Mouse (Mus musculus) heart, adult 9 months (tissue): ENCODE measurements at regions not wholly inside any gene's neighbourhood (a gene's known extent, or its start where the extent isn't known, plus 50 kb on each side); places are given as distances from the start of the nearest gene placed in this dataset.

ENCODE experiments used
- DNase-seq, 2 experiments: peaks; one replicate each; pipeline ENCODE4 v3.0.0; 2022; ENCODE audit warnings: low spot score in 2 of 2

- DNase-seq: no peak
These were observed 660.2 kb downstream of the Magi1 start for GRCm38 (mm10) chr6:93623541-93623940.

DNA sequence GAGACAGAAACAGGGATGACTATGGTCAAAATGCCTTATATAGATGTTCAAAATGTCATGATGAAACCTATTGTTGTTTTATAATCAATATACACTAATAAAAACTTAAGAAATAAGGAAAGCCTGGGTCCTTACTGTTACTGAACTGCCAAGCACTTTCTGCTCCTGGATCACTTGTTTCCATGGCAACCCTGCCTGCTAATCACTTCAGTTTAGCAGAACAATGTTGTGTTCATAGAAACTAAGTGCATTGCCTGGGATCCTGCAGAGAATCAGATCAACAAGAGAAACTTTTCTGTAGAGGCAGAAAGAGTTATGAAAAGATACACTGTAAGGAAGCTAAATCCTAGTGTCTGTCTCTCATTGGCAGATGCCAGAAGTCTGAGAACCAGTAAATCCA lies 666.8 kb downstream of the Magi1 start:
- no peak for DNase-seq

DNA sequence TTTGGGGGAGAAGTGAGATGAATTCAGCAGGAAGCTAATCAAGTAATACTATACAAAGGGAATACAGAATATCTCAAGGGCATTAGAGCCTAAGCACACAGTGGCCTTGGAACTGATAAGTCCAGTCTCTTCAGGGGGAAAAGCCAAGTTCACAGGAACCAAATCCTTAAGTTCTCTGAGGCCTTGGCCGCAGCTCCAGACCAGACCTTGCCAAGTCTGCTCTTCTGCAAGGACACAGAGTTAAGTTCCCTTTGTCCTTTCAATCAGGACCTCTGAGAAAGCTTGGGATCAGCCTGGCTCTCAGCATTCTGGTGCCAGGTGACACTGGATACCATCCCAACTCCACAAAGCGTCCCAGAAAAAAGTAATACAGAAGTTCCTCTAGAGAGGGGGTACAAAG lies 657.1 kb upstream of the Adamts9 start:
- peak; percentile 8 to 54 for DNase-seq

- DNase-seq: peak in 1 of 2 experiments; percentile 30
These were observed 656.1 kb upstream of the Adamts9 start for GRCm38 (mm10) chr6:93599371-93599770.

- DNase-seq: no peak
These were observed 646.6 kb upstream of the Adamts9 start for GRCm38 (mm10) chr6:93589935-93590334.

DNA sequence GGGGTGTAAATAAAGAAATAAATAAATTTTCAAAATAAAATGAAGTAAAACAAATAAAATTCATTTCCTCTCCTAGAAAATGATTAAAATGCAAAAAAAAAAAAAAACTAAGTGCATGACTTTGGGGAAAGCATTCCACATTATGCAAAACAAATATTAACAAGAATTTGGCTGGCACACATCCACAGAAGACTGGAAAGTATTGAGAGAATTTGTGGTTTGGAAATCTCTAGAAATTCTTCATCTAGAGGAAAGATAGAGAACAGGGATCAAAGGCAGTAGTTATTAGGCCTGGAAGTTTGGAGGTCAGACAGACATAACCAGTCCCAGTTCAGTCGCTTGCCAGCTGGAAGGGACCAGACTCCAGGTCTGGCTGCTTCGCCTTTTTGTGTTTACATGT lies 643.6 kb upstream of the Adamts9 start:
- DNase-seq: no peak

DNA sequence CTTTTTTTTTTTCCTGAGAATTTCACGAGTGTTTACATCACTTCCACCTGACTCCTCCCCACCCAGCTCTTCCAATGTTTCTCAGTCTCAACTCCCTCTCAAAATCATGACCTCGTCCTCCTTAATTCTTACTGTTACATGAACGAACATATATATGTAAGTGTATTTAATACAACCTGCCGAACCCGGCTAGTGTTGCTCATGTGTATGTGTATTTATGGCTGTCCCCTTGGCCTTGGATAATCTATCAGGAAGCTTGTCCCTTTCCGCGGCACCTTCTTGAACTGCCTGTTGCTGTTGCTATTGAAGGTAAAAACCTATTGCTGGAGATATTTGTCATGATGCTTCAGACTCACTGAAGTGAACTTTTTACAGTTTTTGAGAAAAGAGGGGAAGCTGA lies 637.8 kb upstream of the Adamts9 start:
- DNase-seq: no peak

- DNase-seq: no peak
These were observed 637.4 kb upstream of the Adamts9 start for GRCm38 (mm10) chr6:93580716-93581115.

DNA sequence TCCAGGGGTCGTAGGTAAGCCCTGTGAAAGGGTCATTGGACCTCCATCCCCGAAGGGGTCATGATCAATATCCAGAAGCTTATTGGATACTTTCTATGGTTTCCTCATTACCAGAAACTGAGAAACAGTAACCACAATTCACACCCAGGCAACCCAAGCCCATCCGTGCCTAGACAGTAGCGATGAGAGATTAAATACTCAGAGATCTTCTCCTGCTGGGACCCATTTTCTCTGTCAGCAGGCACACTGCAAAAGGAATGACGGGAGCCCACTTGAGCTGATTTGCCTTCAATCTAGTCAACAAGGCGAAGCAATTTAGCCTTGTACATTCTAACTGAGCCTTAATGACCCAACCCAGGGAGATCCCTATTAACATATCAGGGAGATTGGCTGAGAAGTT lies 632.0 kb upstream of the Adamts9 start:
- DNase-seq: no peak

DNA sequence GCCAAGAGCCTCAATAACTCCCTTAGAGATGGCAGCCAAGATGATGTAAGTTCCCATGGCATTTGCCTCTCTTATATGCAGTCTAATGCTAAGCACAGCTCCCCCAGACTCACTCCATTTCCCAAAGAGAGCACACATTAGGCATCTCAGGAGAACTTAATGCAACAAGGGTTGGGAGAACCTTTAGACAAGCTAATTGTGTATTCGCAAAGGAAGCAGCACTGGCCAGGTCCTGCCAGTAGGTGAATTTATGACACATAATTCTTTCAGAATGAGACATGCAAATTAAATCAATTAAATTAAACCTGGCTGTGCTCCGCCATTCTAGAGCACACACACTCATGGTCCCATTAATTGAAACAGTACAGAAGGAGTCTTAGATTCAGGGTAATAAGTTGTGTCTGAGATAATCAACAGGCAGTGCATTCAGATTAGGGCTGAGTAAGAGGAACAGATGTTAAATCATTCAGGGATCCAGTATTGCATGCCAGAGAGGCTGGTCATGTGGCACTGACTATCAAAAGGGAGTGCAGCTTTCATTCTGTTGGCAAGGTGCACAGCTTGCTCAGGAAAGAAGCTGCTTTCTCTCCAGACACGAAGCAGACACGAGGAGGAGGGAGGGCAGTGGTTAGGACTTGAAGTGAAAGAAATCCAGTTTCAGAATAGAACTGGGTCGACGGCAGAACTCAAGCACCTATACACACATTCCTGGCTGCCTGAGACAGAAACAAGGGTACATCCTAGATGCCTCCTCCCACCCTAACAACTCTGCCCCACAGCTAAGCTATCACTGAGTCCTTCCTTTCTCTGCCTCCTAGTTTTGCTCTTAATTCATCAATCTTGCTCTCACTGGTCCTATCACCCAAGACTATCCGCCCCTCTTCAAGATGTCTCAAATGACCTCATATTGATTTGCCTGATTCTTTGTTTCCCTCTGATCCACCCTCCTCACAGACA lies 630.7 kb upstream of the Adamts9 start:
- DNase-seq: peak; percentile 25 to 50

DNA sequence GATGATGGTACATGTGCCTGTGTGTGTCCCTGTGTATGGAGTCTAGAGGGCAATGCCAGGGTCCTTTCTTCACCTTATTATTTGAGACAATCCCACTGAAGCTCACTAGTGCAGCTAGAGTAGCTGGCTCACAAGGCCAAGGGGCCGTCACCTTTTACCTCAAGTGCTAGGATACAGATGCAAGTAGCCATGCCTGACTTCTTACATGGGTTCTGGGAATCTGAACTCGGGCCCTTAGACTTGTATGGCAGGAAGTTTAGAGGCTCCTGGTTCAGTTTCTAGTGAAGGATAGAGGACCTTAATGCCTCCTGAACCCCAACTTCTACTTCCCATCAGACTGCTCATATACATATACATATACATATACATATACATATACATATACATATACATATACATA lies 626.6 kb upstream of the Adamts9 start:
- DNase-seq: no peak

GRCm38 (mm10) chr6:93569211-93569610 lies 625.9 kb upstream of the Adamts9 start:
- DNase-seq: no peak

DNA sequence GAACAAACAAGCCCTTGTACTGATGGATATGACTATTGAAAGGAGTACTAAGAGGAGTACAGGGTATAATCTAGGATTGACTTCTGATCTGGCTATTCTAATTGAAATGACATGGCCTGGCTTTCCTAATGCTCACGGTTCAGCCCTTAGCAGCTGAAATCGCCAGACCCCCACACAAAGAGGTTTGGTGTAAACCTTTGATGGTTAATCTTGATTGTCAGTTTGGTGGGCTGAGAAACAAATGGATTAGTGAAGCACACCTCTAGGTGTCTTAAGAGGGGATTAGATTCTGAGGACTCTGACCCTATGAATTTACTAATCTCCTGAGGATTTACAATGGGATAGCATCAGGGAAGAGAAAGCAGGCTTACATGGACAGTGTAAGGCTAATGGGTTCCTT lies 623.4 kb upstream of the Adamts9 start:
- no peak for DNase-seq

DNA sequence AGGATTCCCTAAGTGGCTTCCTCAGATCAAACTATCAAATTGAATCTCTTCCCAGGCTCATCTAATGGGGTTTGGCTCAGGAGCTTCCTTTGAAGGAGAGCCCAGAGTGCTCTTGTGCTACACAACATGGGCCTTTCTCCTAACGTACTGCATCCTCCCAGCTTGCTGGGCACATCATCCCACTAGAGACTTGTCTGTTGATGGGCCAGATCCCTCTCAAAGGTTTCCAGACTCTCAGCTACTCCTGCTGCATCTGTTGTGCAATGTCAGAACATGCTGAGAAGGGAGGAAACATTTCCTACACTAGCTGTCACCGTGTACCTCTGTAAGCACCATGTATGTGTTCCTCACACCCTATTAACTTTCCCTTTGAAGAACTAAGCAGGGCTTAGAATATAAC lies 605.0 kb upstream of the Adamts9 start:
- peak in 1 of 2 experiments; percentile 29 for DNase-seq

DNA sequence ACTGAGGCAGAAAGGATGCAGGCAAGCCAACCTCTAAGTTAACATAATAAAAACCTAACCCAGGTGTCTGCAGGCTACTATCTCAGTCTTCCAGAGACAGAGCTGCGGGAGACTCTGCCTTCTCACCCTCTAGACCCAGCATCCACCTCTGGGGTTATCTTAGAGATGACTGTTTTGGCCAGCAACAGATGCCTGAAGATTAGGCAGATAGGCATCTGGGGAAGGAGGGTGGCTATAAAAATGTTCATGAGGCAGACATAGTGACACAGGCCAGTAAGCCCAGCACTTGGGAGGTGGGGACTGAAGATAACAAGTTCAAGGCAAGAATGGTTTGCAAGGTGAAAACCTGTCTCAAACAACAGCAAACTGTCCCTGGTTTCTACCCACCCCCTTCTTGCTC lies 601.0 kb upstream of the Adamts9 start:
- DNase-seq: no peak

DNA sequence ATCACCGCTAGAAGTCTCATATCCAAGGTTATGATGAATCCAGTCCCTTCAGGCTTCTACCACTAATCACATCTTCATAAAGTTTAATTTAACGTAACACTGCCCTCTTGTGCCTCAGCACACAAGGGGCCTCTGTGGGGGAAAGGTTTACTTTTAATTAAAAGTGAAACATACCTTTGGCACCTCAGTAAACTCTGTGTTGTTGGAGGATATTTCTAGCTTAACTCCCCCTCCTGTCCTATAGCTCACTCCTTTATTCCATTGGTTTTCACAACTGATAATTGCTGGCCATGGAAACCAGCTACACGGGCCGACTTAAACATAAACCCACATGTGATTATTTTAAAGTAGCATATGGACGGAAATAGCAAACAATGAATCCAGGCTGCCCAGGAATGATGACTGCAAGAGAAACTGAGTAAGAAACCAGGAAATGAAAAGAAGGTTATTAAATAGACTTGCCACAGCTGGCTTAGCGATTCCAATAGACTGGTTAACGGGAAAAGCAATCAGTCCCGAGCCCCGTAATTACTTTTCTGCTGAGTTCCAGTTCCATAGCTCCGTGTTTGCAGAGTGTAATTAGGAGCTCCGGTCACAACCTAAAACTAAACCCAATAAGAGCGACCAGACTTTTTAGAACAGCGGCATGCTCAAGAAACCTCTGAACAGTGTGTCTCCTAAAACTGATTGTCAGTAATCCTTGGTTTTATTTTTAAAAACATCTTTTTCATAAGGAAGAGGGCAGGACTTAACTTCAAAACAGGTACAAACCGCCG lies 600.2 kb upstream of the Adamts9 start:
- DNase-seq: peak in 1 of 2 experiments; percentile 25

DNA sequence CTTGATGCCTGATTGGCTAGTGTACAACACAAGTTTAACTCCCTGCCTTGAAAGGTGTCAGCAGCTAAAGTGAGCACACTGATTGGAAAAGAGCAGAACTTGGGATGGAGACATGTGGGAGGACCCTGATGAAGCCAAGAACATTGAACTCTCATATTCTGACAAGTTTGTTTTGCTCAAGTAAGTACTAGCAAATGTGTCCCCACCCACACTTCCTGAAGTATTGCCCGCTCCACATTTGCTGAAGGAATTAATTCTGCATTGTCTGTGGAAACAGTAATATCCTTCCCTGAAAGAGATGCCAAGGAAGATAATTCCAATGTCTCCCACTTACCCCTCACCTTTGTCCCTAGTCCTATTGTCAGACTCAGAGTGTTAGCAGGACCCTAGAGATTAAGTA lies 596.3 kb upstream of the Adamts9 start:
- peak; percentile 43 to 65 for DNase-seq

- peak in 1 of 2 experiments; percentile 11 for DNase-seq
These were observed 595.9 kb upstream of the Adamts9 start for GRCm38 (mm10) chr6:93539171-93539570.

- no peak for DNase-seq
These were observed 594.7 kb upstream of the Adamts9 start for GRCm38 (mm10) chr6:93537971-93538370.

GRCm38 (mm10) chr6:93537126-93537525 lies 593.8 kb upstream of the Adamts9 start:
- no peak for DNase-seq

GRCm38 (mm10) chr6:93513818-93514217 lies 570.5 kb upstream of the Adamts9 start:
- no peak for DNase-seq

GRCm38 (mm10) chr6:93509857-93510256 lies 566.6 kb upstream of the Adamts9 start:
- DNase-seq: no peak

- no peak for DNase-seq
These were observed 554.5 kb upstream of the Adamts9 start for GRCm38 (mm10) chr6:93497824-93498223.
